Mouse (Mus musculus) kidney, embryonic 15.5 days (tissue): Measurements from ENCODE around the gene Msl3. TPM values are rescaled to one million over a fixed set of nuclear protein-coding genes. Genes with fewer than 3 reads are reported as not detected.
"Not testable (repeated sequence)": the region's sequence is repeated elsewhere in the genome, so short reads cannot be mapped to it uniquely, and the experiment has no call there.

Source experiments
- ATAC-seq: fragments of 200-750 bp; cut with Nextera tagmentation; replicated peaks from 2 replicates; pipeline ENCODE4 v1.8.0; 2017; ENCODE audit warnings: moderate TSS enrichment; ENCODE audit not compliant: low FRiP score
- H3K27ac ChIP-seq: fragments of 300-500 bp; sonication (generic); 2 replicates; pipeline ENCODE4 v1.5.1; 2015; ENCODE audit warnings: mild to moderate bottlenecking, inconsistent platforms
- H3K27me3 ChIP-seq: fragments of 300-500 bp; sonication (generic); 2 replicates; pipeline ENCODE4 v1.6.1; 2015; ENCODE audit warnings: inconsistent platforms
- H3K36me3 ChIP-seq: fragments of 300-500 bp; sonication (generic); 2 replicates; pipeline ENCODE4 v1.6.1; 2015; ENCODE audit warnings: inconsistent platforms
- H3K4me1 ChIP-seq: fragments of 300-500 bp; sonication (generic); 2 replicates; pipeline ENCODE4 v1.6.1; 2015; ENCODE audit warnings: inconsistent platforms
- H3K4me2 ChIP-seq: fragments of 300-500 bp; sonication (generic); 2 replicates; pipeline ENCODE4 v1.6.1; 2015; ENCODE audit warnings: moderate library complexity, mild to moderate bottlenecking, inconsistent platforms
- H3K4me3 ChIP-seq: fragments of 300-500 bp; sonication (generic); replicated peaks from 2 replicates; pipeline ENCODE4 v1.5.1; 2015; ENCODE audit warnings: mild to moderate bottlenecking, inconsistent platforms
- H3K9ac ChIP-seq: fragments of 300-500 bp; sonication (generic); 2 replicates; pipeline ENCODE4 v1.6.1; 2015; ENCODE audit warnings: mild to moderate bottlenecking, inconsistent platforms
- H3K9me3 ChIP-seq: fragments of 300-500 bp; sonication (generic); replicated peaks from 2 replicates; pipeline ENCODE4 v1.6.1; 2016; ENCODE audit warnings: inconsistent platforms
- WGBS: fragments of 180-500 bp; shearing (Covaris S2); methylation state at CpG from one replicate; pipeline ENCODE4 v1.1.7; 2015; ENCODE audit warnings: mixed read lengths; 5-methylcytosine and 5-hydroxymethylcytosine counted together
- polyA plus RNA-seq: library from polyadenylated mRNA; unstranded; fragments of >200 nt; fragmentation: Nextera tagmentation; extraction: Ambion mirVana; gene quantifications from 2 replicates; pipeline ENCODE4 v1.2.1, GENCODE M21; 2015

Msl3 gene
- polyA plus RNA-seq: 37.9 and 40.3 TPM in 2 replicates

DNA sequence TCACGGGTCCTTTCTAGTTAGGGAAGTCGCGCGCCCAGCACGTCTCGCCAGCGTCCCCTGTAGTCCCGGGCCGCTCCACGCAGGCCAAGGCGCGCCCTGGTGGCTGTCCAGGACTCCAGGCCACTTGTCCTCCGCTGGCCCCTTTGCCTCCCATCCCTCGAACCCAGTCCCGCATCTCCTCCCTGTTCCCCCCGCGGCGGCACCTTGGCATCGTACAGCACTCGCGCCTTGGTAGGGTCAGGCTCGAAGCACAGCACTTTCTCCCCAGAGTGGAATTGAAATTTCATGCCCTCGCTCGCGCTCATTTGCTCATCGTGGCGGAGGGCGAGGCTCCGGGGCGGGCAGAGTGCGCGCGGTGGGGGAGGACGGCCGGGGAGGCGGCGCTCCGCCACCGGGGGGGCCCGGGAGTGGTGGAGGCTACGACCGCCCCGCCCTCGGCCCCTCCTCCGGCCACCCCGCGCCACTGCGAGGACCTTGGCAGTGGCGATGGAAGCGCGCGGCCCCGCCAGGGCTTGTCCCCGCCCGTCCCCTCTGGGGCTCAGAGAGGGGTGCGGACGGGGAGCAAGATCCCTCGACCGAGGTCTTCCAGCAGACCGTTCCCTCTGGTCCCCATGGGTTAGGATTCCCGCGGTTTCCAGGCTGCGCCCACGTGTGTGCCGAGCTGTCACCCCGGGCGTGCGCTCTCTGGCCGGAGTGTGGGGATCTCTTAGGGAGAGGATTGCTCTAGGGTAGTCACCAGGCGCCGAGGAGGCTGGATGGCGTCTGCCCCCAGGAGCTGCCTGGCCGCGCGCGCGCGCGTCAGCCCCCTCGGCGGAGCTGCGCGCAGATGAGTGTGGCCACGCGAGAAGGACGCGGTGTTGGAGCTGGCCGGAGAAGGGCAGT, at the start of gene Msl3:
Msl3 (minus strand) TSS at position 374 of the 882 bp plus-strand sequence.
- peaks cover 9% of the 10 kb centered on the region; the same call in 1 of the 2 replicates for H3K36me3 ChIP-seq
- H3K4me3 ChIP-seq: peak within 1 kb of the TSS; percentile 58
- peaks cover 10% of the 10 kb centered on the region for H3K27me3 ChIP-seq
- H3K4me1 ChIP-seq: no peaks in the 10 kb centered on the region
- peak within 1 kb of the TSS; percentile 59 for H3K9ac ChIP-seq
- peak; percentile 93 for ATAC-seq
- H3K27ac ChIP-seq: peak within 1 kb of the TSS; percentile 97
- 13% methylated on average over 79 of the region's 88 CpGs for WGBS
- peak within 1 kb of the TSS; percentile 74 for H3K4me2 ChIP-seq
- no peaks in the 10 kb centered on the region for H3K9me3 ChIP-seq

DNA sequence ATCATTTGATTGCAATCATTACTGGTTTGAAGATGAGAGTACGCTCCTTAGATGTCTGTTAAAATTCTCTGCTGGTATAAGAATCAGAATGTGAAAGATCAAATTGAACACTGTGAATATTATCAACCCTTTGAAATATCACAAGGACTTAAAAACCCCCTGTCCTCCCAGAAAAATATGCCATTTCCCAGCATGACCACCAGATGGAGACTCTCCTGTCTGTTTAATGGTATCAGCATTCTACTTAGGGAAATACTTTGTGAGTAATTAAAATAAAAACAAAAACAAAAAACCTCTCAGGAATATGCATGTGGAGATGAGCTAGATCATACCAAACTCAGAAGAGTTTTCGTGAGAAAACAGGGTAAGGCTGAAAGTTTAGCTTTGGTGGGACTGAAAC, 44.3 kb upstream of the Msl3 start:
- Histone ChIP-seq H3K27ac (no peak overlapping the region), H3K4me2 (no peak overlapping the region), H3K9ac (no peak overlapping the region), H3K27me3 (no peaks in the 10 kb centered on the region), H3K4me1 (no peaks in the 10 kb centered on the region), H3K4me3 (no peak overlapping the region), H3K9me3 (no peaks in the 10 kb centered on the region), H3K36me3 (no peaks in the 10 kb centered on the region)
- no peak for ATAC-seq
- WGBS: 58% methylated on average over 2 of the region's 2 CpGs

DNA sequence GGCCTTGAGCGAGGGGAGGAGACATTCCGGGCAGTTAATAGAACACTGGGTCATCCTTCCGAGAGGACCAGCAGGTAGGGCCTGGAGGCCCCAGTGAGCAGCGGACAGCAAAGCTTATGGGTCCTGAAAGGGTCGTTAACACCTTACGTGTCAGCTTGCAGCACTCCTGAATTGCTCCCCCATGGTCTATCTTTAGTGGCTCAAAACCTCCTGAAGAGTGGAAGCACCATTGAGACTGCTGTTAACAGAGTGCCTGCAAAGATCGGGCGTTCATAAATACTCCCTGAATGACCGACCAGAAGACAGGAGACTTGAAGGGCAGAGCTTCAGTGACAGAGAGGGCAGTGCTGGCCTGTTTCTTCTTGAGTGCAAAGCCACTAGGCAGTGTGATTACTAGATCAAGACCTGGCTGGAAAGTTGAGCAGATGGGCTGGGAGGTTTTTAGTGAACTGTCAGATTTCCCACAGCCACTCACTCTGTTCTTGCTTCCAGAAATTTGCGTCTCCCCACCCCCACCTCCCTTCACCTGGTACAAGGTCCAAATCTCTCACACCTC, 787 bp upstream of the Msl3 start:
- H3K4me3 ChIP-seq: peak overlapping the region; percentile 58
- H3K27me3 ChIP-seq: peaks cover 10% of the 10 kb centered on the region
- H3K4me2 ChIP-seq: peak overlapping the region; percentile 74
- no peak for ATAC-seq
- H3K27ac ChIP-seq: peak overlapping the region; percentile 97
- WGBS: 23% methylated on average over 10 of the region's 10 CpGs
- H3K4me1 ChIP-seq: no peaks in the 10 kb centered on the region
- peak overlapping the region; percentile 59 for H3K9ac ChIP-seq
- 0 out of 2 replicates have a peak, but pooled peaks cover 3% of the 10 kb centered on the region for H3K36me3 ChIP-seq
- no peaks in the 10 kb centered on the region for H3K9me3 ChIP-seq

DNA sequence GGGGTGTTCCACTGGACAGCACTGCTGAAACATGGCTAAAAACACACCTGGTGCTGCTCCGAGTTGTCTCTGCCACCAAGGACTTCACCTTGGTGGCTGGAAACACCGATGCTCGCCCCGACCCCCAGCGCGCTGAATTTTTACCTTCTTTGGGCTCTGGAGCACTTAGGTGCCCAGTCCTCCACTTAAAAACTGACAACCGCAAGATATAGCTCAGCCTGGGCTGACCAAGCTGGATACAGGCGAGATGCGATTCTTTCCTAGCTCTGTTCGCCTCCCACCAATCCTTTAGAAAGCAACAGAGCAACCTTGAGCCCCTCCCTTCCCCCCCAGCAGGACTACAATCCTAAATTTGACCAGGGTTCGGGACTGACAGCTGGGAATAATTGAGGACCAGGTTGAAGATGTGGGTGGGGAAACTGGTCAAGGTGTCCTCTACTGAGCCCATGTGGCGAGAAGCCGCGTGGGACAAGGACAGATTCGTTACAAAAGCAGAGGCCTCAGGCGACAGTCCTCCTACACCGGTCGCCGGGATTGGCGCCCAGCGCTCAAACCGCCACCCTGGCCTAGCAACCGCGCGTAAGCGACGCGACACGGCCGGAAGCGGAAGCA, 679 bp downstream of the Msl3 start:
- Histone ChIP-seq H3K36me3 (peaks cover 15% of the 10 kb centered on the region; the same call in 1 of the 2 replicates), H3K4me3 (peak overlapping the region; percentile 58), H3K27me3 (peaks cover 10% of the 10 kb centered on the region), H3K4me2 (peak overlapping the region; percentile 74), H3K4me1 (no peaks in the 10 kb centered on the region), H3K9me3 (no peaks in the 10 kb centered on the region), H3K9ac (peak overlapping the region; percentile 59), H3K27ac (peak overlapping the region; percentile 97)
- WGBS: 20% methylated on average over 31 of the region's 31 CpGs
- ATAC-seq: peak; percentile 6; the same call in 1 of the 2 replicates

DNA sequence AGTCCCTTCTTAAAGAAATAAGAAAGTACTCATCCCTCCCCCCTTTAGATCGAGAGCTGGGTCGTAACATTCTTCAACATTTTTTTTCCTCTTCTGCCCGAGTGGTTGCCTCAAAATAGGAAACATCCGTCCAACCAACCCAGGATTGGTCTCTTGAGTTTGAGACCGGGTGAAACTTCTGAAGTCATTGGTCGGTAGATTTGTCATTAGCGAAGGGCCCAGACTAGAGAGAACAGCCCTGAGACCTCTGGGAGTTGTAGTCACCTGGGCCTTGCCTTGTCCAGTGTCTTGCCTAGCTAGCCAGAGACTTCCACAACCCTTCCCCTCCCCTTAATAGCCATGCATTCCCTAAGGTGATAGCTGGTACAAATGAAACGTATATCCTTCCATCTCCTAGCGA, 1.3 kb downstream of the Msl3 start:
- peak overlapping the region; percentile 58 for H3K4me3 ChIP-seq
- H3K9me3 ChIP-seq: no peaks in the 10 kb centered on the region
- H3K4me1 ChIP-seq: no peaks in the 10 kb centered on the region
- peak overlapping the region; percentile 59; the same call in 1 of the 2 replicates for H3K9ac ChIP-seq
- peak overlapping the region; percentile 97 for H3K27ac ChIP-seq
- peaks cover 21% of the 10 kb centered on the region for H3K36me3 ChIP-seq
- WGBS: 22% methylated on average over 9 of the region's 9 CpGs
- ATAC-seq: peak; percentile 81
- peak overlapping the region; percentile 74 for H3K4me2 ChIP-seq
- peaks cover 10% of the 10 kb centered on the region for H3K27me3 ChIP-seq

DNA sequence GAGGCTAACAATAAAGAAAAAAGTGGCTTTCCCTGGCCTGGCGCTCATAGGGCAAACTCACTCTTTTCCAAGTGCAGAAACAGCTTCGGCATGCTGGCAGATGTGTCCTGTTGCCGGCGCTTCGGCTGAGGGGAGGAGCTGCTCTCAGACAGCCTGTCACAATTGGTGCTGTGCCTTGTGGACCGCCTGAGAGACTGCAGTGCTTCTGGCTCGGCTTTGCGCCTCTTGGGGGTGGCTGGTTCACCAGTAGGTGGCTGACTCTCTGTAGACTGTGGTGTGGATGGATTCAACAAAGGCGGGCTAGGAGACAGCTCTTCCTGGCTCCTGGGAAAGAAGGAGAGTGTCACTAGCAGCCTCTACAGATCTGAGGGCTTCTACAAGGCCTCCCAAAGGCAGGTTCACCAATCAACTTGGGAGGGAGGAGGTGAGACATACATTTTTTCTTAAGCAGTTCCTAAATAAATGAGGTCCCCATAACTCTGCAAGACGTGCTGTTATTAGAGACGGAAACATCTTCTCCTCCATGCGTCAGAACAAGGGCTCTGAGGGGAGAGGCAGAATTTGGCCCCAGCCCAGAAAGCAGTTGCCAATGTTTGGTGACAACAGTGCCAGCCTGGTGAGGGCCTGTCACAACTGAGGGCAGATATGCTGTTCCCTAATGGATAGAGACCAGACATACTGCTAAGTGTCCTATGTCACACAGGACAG, 9.6 kb downstream of the Msl3 start:
- WGBS: 72% methylated on average over 12 of the region's 12 CpGs
- no peak for ATAC-seq
- Histone ChIP-seq H3K4me3 (no peak overlapping the region), H3K9ac (no peak overlapping the region), H3K4me1 (no peaks in the 10 kb centered on the region), H3K9me3 (no peaks in the 10 kb centered on the region), H3K4me2 (no peak overlapping the region), H3K27me3 (peaks cover 11% of the 10 kb centered on the region; the same call in 1 of the 2 replicates), H3K27ac (no peak overlapping the region), H3K36me3 (peaks cover 30% of the 10 kb centered on the region)

DNA sequence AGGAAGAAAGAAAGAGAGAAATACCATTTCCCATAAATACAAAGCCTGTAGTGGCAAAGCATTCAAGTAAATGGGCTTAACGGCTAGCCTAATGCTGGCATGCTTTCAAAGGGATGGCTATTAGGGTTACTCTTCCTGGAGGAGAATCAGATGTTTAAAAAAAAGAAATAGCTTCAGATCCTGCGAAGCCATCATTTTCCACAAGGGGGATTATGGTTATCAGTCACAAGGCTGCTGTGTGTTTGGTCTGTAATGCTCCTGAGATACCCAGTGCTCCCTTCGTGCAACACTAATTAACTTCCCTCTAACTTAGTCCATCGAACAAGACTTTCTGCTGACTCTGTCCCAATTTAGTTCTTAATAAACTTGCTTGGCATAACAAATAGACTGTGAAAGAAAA, 13.5 kb downstream of the Msl3 start:
- H3K4me2 ChIP-seq: no peak overlapping the region
- peaks cover 13% of the 10 kb centered on the region for H3K27me3 ChIP-seq
- H3K4me3 ChIP-seq: no peak overlapping the region
- H3K9me3 ChIP-seq: no peaks in the 10 kb centered on the region
- WGBS: 70% methylated on average over 4 of the region's 4 CpGs
- no peak for ATAC-seq
- no peak overlapping the region for H3K9ac ChIP-seq
- peaks cover 27% of the 10 kb centered on the region for H3K36me3 ChIP-seq
- no peaks in the 10 kb centered on the region for H3K4me1 ChIP-seq
- no peak overlapping the region for H3K27ac ChIP-seq

DNA sequence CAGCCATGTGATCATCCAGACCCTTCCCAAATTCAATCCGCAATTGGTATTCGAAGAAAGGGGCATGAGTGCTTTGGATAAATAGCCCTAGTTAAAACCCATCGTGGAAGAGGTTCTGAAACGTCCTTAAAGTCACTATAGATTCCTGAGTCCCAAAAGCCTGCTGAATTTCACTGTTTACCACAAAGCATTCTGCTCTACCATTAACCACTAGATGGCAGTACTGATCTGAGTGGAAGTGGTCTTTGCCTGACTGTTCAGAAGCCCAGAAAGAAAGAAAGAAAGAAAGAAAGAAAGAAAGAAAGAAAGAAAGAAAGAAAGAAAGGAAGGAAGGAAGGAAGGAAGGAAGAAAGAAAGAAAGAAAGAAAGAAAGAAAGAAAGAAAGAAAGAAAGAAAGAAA, 13.9 kb downstream of the Msl3 start:
- not testable (repeated sequence) for H3K4me2 ChIP-seq, ATAC-seq, H3K4me3 ChIP-seq, H3K9ac ChIP-seq, H3K9me3 ChIP-seq, H3K4me1 ChIP-seq, H3K27ac ChIP-seq
- 63% methylated on average over 4 of the region's 4 CpGs for WGBS
- H3K36me3 ChIP-seq: peaks cover 30% of the 10 kb centered on the region
- H3K27me3 ChIP-seq: peaks cover 11% of the 10 kb centered on the region

DNA sequence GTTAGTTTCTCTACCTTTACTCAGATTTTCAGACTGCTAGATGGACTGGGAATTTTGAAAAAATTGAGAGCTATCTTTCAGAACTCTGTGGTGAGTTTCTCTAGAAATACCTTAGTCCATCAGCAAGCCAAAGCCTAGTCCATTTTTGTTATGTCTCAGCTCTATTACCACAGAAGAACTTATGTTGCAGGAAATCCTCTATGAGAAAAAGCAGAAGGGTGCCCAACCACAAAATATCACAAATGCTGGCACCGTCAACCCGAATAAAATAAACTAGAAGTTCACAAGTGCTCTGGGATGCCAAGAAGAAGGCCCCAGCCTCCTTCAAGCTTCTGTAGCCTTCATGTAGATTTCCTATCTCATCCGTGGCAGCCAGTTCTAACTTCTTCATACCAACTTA, 14.4 kb downstream of the Msl3 start:
- Histone ChIP-seq H3K9ac (no peak overlapping the region), H3K36me3 (peaks cover 34% of the 10 kb centered on the region), H3K4me3 (no peak overlapping the region), H3K4me1 (no peaks in the 10 kb centered on the region), H3K27ac (no peak overlapping the region), H3K4me2 (no peak overlapping the region), H3K9me3 (no peaks in the 10 kb centered on the region), H3K27me3 (peaks cover 8% of the 10 kb centered on the region)
- WGBS: 85% methylated on average over 3 of the region's 3 CpGs
- ATAC-seq: no peak

DNA sequence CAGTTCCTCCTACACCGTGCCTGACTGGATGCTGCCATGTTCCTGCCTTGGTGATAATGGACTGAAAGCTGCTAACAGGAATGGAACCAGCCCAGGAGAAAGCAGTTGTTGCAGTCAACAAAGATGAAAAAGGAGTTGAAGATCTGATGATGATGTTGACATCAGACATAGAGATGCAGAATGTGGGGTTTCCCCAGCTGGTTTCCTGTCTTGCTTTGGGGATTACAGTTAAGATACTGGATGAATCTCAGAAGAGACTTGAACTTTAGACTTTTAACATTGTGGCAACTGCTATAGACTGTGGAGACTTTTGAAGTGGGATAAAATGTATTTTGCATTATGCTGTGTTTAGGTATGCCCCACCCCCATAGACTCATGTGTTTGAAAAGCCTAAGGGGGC, 15.9 kb downstream of the Msl3 start:
- Histone ChIP-seq H3K36me3 (peaks cover 40% of the 10 kb centered on the region), H3K4me3 (no peak overlapping the region), H3K4me2 (no peak overlapping the region), H3K4me1 (no peaks in the 10 kb centered on the region), H3K27ac (no peak overlapping the region), H3K9me3 (no peaks in the 10 kb centered on the region), H3K9ac (no peak overlapping the region), H3K27me3 (peaks cover 6% of the 10 kb centered on the region; the same call in 1 of the 2 replicates)
- no peak for ATAC-seq
- WGBS: 91% methylated on average over 1 of the region's 1 CpGs

DNA sequence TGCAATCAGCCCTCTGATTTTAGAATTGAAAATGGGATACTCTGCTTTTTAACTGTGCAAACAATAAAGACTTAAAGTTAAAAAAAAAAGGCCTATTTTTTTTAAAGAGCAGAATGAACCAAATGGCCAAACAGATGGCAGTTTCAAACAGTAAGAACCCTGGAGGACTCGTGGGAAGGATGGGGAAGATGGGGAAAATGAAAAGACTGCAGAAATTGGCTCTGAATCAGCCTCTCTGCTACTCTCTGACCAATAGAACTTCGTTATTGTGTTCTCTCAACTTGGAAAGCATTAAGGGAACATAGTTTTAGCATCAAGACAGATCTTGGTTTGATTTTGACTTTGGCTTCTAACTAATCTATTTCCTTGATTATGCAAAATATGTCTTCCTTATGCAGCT, 24.4 kb downstream of the Msl3 start:
- H3K4me3 ChIP-seq: no peak overlapping the region
- WGBS: 60% methylated on average over 2 of the region's 2 CpGs
- H3K36me3 ChIP-seq: peaks cover 29% of the 10 kb centered on the region
- H3K27me3 ChIP-seq: peaks cover 20% of the 10 kb centered on the region
- no peak for ATAC-seq
- H3K9me3 ChIP-seq: no peaks in the 10 kb centered on the region
- no peak overlapping the region for H3K27ac ChIP-seq
- H3K4me2 ChIP-seq: no peak overlapping the region
- no peaks in the 10 kb centered on the region for H3K4me1 ChIP-seq
- no peak overlapping the region for H3K9ac ChIP-seq
